Mouse (Mus musculus): ENCODE results near the gene Trappc12.
A peak's percentile ranks its signal among the peaks of the same experiment; 100 is the strongest.

The Trappc12 gene

GRCm38 (mm10) chr12:28750021-28750633 lies at the start of gene Trappc12:
Trappc12 (minus strand) TSS chr12:28750472.
- peak; percentile 97 for DNase-seq (ENCODE audit: low read depth, low spot score)

GRCm38 (mm10) chr12:28799798-28800411 lies 49.6 kb upstream of the Trappc12 start:
- DNase-seq (ENCODE audit: low read depth, low spot score), result no peak

- peak; percentile 73 for DNase-seq (ENCODE audit: low read depth, low spot score)
Observed at GRCm38 (mm10) chr12:28796881-28797420, 46.7 kb upstream of the Trappc12 start.

- no peak for DNase-seq (ENCODE audit: low read depth, low spot score)
Observed at GRCm38 (mm10) chr12:28795041-28795440, 44.8 kb upstream of the Trappc12 start.

- no peak for DNase-seq (ENCODE audit: low read depth, low spot score)
Observed at GRCm38 (mm10) chr12:28793715-28794114, 43.4 kb upstream of the Trappc12 start.

GRCm38 (mm10) chr12:28792613-28793012 lies 42.3 kb upstream of the Trappc12 start:
- DNase-seq (ENCODE audit: low read depth, low spot score), result no peak

- no peak for DNase-seq (ENCODE audit: low read depth, low spot score)
Observed at GRCm38 (mm10) chr12:28786310-28786709, 36.0 kb upstream of the Trappc12 start.

GRCm38 (mm10) chr12:28785299-28785698 lies 35.0 kb upstream of the Trappc12 start:
- DNase-seq (ENCODE audit: low read depth, low spot score), result no peak

GRCm38 (mm10) chr12:28784864-28785263 lies 34.6 kb upstream of the Trappc12 start:
- DNase-seq (ENCODE audit: low read depth, low spot score), result no peak

GRCm38 (mm10) chr12:28784355-28784754 lies 34.1 kb upstream of the Trappc12 start:
- DNase-seq (ENCODE audit: low read depth, low spot score), result peak; percentile 65

- DNase-seq (ENCODE audit: low read depth, low spot score), result no peak
Observed at GRCm38 (mm10) chr12:28782637-28783036, 32.4 kb upstream of the Trappc12 start.

- no peak for DNase-seq (ENCODE audit: low read depth, low spot score)
Observed at GRCm38 (mm10) chr12:28780180-28780579, 29.9 kb upstream of the Trappc12 start.

- DNase-seq (ENCODE audit: low read depth, low spot score), result no peak
Observed at GRCm38 (mm10) chr12:28775627-28776026, 25.4 kb upstream of the Trappc12 start.

GRCm38 (mm10) chr12:28775120-28775519 lies 24.8 kb upstream of the Trappc12 start:
- no peak for DNase-seq (ENCODE audit: low read depth, low spot score)

- no peak for DNase-seq (ENCODE audit: low read depth, low spot score)
Observed at GRCm38 (mm10) chr12:28773815-28774214, 23.5 kb upstream of the Trappc12 start.

- DNase-seq (ENCODE audit: low read depth, low spot score), result no peak
Observed at GRCm38 (mm10) chr12:28769953-28770352, 19.7 kb upstream of the Trappc12 start.

- DNase-seq (ENCODE audit: low read depth, low spot score), result no peak
Observed at GRCm38 (mm10) chr12:28756019-28756418, 5.7 kb upstream of the Trappc12 start.

GRCm38 (mm10) chr12:28751508-28752263 lies 1.4 kb upstream of the Trappc12 start, which contains the start of gene Eipr1:
Eipr1 (plus strand) TSS chr12:28751803.
- DNase-seq (ENCODE audit: low read depth, low spot score), result peak; percentile 98

- no peak for DNase-seq (ENCODE audit: low read depth, low spot score)
Observed at GRCm38 (mm10) chr12:28750876-28751275, 604 bp upstream of the Trappc12 start.

- no peak for DNase-seq (ENCODE audit: low read depth, low spot score)
Observed at GRCm38 (mm10) chr12:28743328-28743727, 6.9 kb downstream of the Trappc12 start.

- DNase-seq (ENCODE audit: low read depth, low spot score), result no peak
Observed at GRCm38 (mm10) chr12:28735293-28735692, 15.0 kb downstream of the Trappc12 start.

- DNase-seq (ENCODE audit: low read depth, low spot score), result peak; percentile 74
Observed at GRCm38 (mm10) chr12:28734271-28734670, 16.0 kb downstream of the Trappc12 start.
